Mouse (Mus musculus) testis, adult 2 months (tissue): ENCODE measurements around the gene Cpne9. TPM values are rescaled to one million over a fixed set of nuclear protein-coding genes. Genes with fewer than 3 reads are reported as not detected.

Experiments
- H3K27ac ChIP-seq: fragments of 200-500 bp; 2 replicates; pipeline ENCODE4 v1.5.1; 2012; ENCODE audit warnings: low read depth, low read length; ENCODE audit not compliant: control insufficient read depth, insufficient read depth
- H3K27me3 ChIP-seq: fragments of 200-500 bp; 2 replicates; pipeline ENCODE4 v1.6.1; 2012; ENCODE audit warnings: mild to moderate bottlenecking, low read length, moderate library complexity; ENCODE audit not compliant: control insufficient read depth, insufficient read depth
- H3K36me3 ChIP-seq: fragments of 200-500 bp; 2 replicates; pipeline ENCODE4 v1.6.1; 2012; ENCODE audit warnings: mild to moderate bottlenecking, low read length; ENCODE audit not compliant: control insufficient read depth, insufficient read depth
- H3K4me1 ChIP-seq: fragments of 200-500 bp; 2 replicates; pipeline ENCODE4 v1.6.1; 2012; ENCODE audit warnings: low read length; ENCODE audit not compliant: control insufficient read depth, insufficient read depth
- H3K4me3 ChIP-seq: fragments of 200-500 bp; 2 replicates; pipeline ENCODE4 v1.5.1; 2012; ENCODE audit warnings: low read depth, mild to moderate bottlenecking, low read length, moderate library complexity, mixed read lengths; ENCODE audit not compliant: control insufficient read depth
- CTCF ChIP-seq: fragments of 200-500 bp; IDR thresholded peaks from 2 replicates; pipeline ENCODE4 v1.5.1; 2012; ENCODE audit warnings: low read depth, mild to moderate bottlenecking, inconsistent platforms, low read length, moderate library complexity; ENCODE audit not compliant: control insufficient read depth, insufficient read depth, insufficient replicate concordance
- POLR2A ChIP-seq: fragments of 200-500 bp; IDR thresholded peaks from 2 replicates; pipeline ENCODE4 v1.6.1; 2012; ENCODE audit warnings: low read depth, mild to moderate bottlenecking, inconsistent platforms, low read length, moderate library complexity; ENCODE audit not compliant: control insufficient read depth
- polyA plus RNA-seq: library from polyadenylated mRNA; depleted of rRNA; stranded (reverse); fragments of >200 nt; gene quantifications from 2 replicates; pipeline ENCODE4 v1.2.3, GENCODE M21; 2012; rRNA removed

The Cpne9 gene
- polyA plus RNA-seq, result 0.34 and 0.58 TPM in 2 replicates

DNA sequence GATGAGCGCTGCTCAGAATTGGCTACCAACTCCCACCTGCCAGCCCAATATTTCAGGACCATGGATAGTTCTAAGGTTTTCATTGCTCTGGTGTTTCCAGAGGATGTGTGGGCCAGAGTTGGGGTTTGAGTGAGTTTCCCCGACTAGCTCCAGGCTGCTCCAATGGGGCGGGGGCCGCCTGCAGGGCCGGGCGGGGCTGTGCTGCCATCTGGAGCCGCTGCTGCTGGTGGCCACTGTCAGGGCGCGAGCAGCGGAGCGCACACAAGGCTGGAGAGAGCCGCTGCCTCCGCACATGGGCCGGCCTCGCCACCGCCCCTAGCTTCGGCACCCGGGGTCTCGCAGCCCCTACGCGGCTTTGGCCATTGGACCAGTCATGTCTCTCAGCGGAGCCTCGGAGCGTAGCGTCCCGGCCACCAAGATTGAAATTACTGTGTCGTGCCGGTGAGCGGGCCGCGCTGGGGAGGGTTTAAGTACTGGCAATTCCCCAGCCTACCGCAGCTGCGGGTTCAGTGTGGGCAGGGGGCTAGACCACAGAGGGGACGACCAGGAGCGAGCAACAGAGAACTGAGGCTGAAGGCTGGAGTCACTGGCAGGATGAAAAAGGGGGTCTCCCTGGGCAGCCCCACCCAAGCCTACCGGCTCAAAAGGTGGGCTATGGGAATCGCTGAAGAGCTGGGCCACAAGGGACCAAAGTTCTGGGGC is at the start of gene Cpne9:
Gene Cpne9, plus strand, starts transcription at position 207 of the 702 bp plus-strand sequence.
- H3K36me3 ChIP-seq, result no peaks in the 10 kb centered on the region
- H3K27me3 ChIP-seq, result no peaks in the 10 kb centered on the region

DNA sequence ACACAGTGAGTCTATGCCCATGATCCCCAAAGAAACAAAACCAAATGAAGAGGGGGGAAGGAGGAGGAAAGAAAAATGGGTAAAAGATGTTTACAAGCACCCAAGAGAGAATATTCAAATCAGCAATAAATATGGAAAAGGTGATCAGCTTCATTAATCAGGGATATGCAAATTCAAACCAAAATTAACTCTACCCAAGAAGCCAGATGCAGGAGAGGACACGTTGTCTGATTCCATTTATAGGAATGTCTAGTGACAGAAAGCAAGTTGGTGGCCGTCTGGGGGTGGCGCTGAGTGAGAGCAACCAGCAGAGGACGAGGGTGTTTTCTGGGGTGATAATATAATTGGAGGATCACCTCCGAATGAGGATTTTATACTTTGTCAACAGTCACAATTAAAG is 47.0 kb upstream of the Cpne9 start:
- no peak overlapping the region for H3K27ac ChIP-seq
- H3K27me3 ChIP-seq, result no peaks in the 10 kb centered on the region
- H3K36me3 ChIP-seq, result no peaks in the 10 kb centered on the region
- peaks cover 6% of the 10 kb centered on the region for H3K4me1 ChIP-seq
- no peak overlapping the region for H3K4me3 ChIP-seq
- TF ChIP-seq POLR2A (no peak), CTCF (no peak)

More for the DNA sequence above, at the start of gene Cpne9:
- peaks cover 20% of the 10 kb centered on the region for H3K4me1 ChIP-seq
- TF ChIP-seq POLR2A (no peak), CTCF (no peak)
- no peak within 1 kb of the TSS for H3K27ac ChIP-seq
- H3K4me3 ChIP-seq, result peak within 1 kb of the TSS; percentile 10; the same call in 1 of the 2 replicates

- TF ChIP-seq CTCF (no peak), POLR2A (peak; percentile 38; the same call in 1 of the 2 replicates)
- H3K27ac ChIP-seq, result peak within 1 kb of the TSS; percentile 79
These were observed 44.4 kb upstream of the Cpne9 start, which contains the start of gene Mtmr14 for GRCm38 (mm10) chr6:113237542-113238270. Gene Mtmr14, plus strand, starts transcription at chr6:113237843.

GRCm38 (mm10) chr6:113238442-113238841 is 43.7 kb upstream of the Cpne9 start:
- no peak overlapping the region for H3K27ac ChIP-seq
- peak overlapping the region; percentile 99 for H3K4me3 ChIP-seq
- H3K27me3 ChIP-seq, result no peaks in the 10 kb centered on the region
- H3K36me3 ChIP-seq, result no peaks in the 10 kb centered on the region
- H3K4me1 ChIP-seq, result peaks cover 6% of the 10 kb centered on the region
- no peak for TF ChIP-seq CTCF
- no peak for TF ChIP-seq POLR2A

More at GRCm38 (mm10) chr6:113237542-113238270, 44.4 kb upstream of the Cpne9 start, which contains the start of gene Mtmr14:
- Histone ChIP-seq H3K4me1 (peaks cover 6% of the 10 kb centered on the region), H3K4me3 (peak within 1 kb of the TSS; percentile 99), H3K27me3 (no peaks in the 10 kb centered on the region), H3K36me3 (no peaks in the 10 kb centered on the region)

DNA sequence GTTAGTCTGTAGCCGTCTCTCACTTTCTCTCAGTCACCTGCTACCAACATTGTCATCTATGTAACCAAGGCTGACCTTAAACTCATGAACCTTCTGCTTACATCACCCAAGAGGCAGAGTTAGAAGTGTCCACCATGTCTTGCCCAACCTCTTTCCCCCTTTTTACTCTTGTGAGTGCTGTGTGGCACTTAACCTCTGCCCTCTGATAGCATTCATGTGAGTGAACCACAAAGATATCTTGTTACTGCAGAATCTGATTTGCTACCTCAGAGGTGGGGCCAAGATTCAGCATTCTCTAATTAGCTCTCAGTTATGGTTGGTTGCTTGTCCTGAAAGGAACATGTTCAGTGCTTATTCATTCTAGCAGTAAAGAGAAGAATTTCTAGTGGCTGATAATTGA is 39.4 kb upstream of the Cpne9 start:
- Histone ChIP-seq H3K36me3 (no peaks in the 10 kb centered on the region), H3K4me1 (peaks cover 6% of the 10 kb centered on the region), H3K27me3 (no peaks in the 10 kb centered on the region)

DNA sequence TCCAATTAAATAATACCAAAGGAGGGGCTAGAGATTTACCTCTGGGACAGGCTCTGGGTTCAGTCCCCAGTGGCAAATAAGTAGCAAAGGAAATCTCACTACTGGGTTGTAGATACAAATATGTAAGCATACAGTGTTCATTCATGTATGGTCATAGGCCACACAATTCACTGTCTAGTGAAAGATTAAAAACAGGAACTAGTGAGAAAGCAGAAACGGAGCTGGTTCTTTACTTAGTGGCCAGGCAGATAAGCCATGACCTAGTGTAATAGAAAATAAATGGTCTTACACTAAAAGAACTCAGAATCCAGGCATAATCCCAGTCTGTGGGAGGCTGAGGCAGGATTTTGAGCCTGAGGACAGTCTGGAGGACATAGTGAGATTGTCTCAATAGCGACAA is 36.5 kb upstream of the Cpne9 start:
- Histone ChIP-seq H3K4me1 (no peaks in the 10 kb centered on the region), H3K27ac (no peak overlapping the region), H3K4me3 (no peak overlapping the region), H3K27me3 (no peaks in the 10 kb centered on the region), H3K36me3 (no peaks in the 10 kb centered on the region; the same call in 1 of the 2 replicates)
- no peak for TF ChIP-seq POLR2A
- TF ChIP-seq CTCF, result no peak

More for the DNA sequence above, 39.4 kb upstream of the Cpne9 start:
- Histone ChIP-seq H3K4me3 (no peak overlapping the region), H3K27ac (no peak overlapping the region)
- TF ChIP-seq CTCF, result no peak
- TF ChIP-seq POLR2A, result no peak

- H3K27ac ChIP-seq, result no peak overlapping the region
- H3K4me3 ChIP-seq, result no peak overlapping the region
- TF ChIP-seq POLR2A (no peak), CTCF (no peak)
- H3K27me3 ChIP-seq, result no peaks in the 10 kb centered on the region
- no peaks in the 10 kb centered on the region for H3K4me1 ChIP-seq
- peaks cover 2% of the 10 kb centered on the region for H3K36me3 ChIP-seq
These were observed 31.3 kb upstream of the Cpne9 start for GRCm38 (mm10) chr6:113250786-113251185.
